In genomic region chr2:161660827-161661226, GRCm38 (mm10) we compare ENCODE assay signal across 11 mouse cellular contexts.
A peak's percentile ranks its signal among the peaks of the same experiment; 100 is the strongest.
DNase-seq lines count a peak whose midpoint lies in the region; ATAC-seq and TF ChIP-seq lines count a peak whose summit lies in the region.
"Had no signal": no experiment of that assay in that cellular context is flagged by ENCODE, and none has a peak within 500 bp of the region (broad histone marks: within the 10 kb centered on the region; RNA-seq: fewer than 3 reads in every experiment).

No protein-coding gene starts in this region.

- ATAC-seq in lung, embryonic 14.5 days (ENCODE audit: insufficient read depth) = no peak

- no peak for TF ChIP-seq POLR2A in heart, adult 2 months (IDR thresholded peaks at IDR 0.05; ENCODE audit: insufficient read depth, low read depth, low read length)

- intact Hi-C loops in heart, adult 2 months (cut with DNase I) = loop anchor here (10.0 kb wide), 1 partner anchor 1024 kb away; no protein-coding TSS in a partner anchor
- intact Hi-C loops in heart, postnatal 25 days (cut with DNase I) = no loop called here

- peak; percentile 26; the same call in 1 of the 2 replicates for TF ChIP-seq CTCF in heart, adult 2 months (IDR thresholded peaks at IDR 0.05)
- TF ChIP-seq CTCF in lung, embryonic 14.5 days (IDR thresholded peaks at IDR 0.05; ENCODE audit: low read depth) = peak; percentile 35

- 9% methylated on average over 4 of the region's 4 CpGs for WGBS in heart, adult 2 months
- WGBS in lung, embryonic 14.5 days = 9% methylated on average over 4 of the region's 4 CpGs

- H3K4me3 ChIP-seq in heart, adult 2 months = no peak overlapping the region
- no peak overlapping the region for H3K4me3 ChIP-seq in lung, embryonic 14.5 days (ENCODE audit: low read depth, low read length)
- H3K4me3 ChIP-seq: kidney, embryonic 15.5 days had no signal

- no peak for DNase-seq in heart, adult 2 months
- DNase-seq in heart, postnatal 25 days (ENCODE audit: low spot score) = no peak
- peak; percentile 47 for DNase-seq in lung, embryonic 14.5 days
- DNase-seq in lung, postnatal 25 days (ENCODE audit: low spot score) = no peak
- peak; percentile 8 for DNase-seq in embryo, embryonic 9.5 days (ENCODE audit: extremely low spot score)
- peak; percentile 49 to 64 for DNase-seq in right cerebral cortex, adult 2 months (ENCODE audit: low spot score in 2 of 2)
- DNase-seq in spleen, adult 12 weeks (ENCODE audit: low spot score) = no peak
- no peak for DNase-seq in gastrocnemius, adult 8-10 months (ENCODE audit: low spot score in 2 of 2)
- DNase-seq: cerebellum, postnatal 36 days; lung, adult 2 months had no signal

- no peaks in the 10 kb centered on the region for H3K4me1 ChIP-seq in heart, adult 2 months (ENCODE audit: control insufficient read depth, insufficient read depth, low read length)
- H3K4me1 ChIP-seq in lung, embryonic 14.5 days (ENCODE audit: insufficient read depth) = no peaks in the 10 kb centered on the region
- H3K4me1 ChIP-seq: kidney, embryonic 15.5 days had no signal

- H3K79me2 ChIP-seq in heart, adult 2 months (replicated peaks; ENCODE audit: control insufficient read depth, insufficient read depth, low read length) = no peaks in the 10 kb centered on the region

- H3K4me2 ChIP-seq in lung, embryonic 14.5 days = no peak overlapping the region
- H3K4me2 ChIP-seq: kidney, embryonic 15.5 days had no signal

- H3K36me3 ChIP-seq in heart, adult 2 months (ENCODE audit: control insufficient read depth, insufficient read depth, low read length) = no peaks in the 10 kb centered on the region
- H3K36me3 ChIP-seq in lung, embryonic 14.5 days (ENCODE audit: insufficient read depth) = no peaks in the 10 kb centered on the region
- H3K36me3 ChIP-seq: kidney, embryonic 15.5 days had no signal

- no peak overlapping the region for H3K9ac ChIP-seq in heart, adult 2 months (ENCODE audit: low read depth, low read length)
- no peak overlapping the region for H3K9ac ChIP-seq in lung, embryonic 14.5 days
- H3K9ac ChIP-seq: kidney, embryonic 15.5 days had no signal

- no peaks in the 10 kb centered on the region for H3K9me3 ChIP-seq in lung, embryonic 14.5 days (ENCODE audit: low read depth, low read length)
- H3K9me3 ChIP-seq: kidney, embryonic 15.5 days had no signal

- no peaks in the 10 kb centered on the region for H3K27me3 ChIP-seq in heart, adult 2 months (ENCODE audit: control insufficient read depth, insufficient read depth, low read length)
- H3K27me3 ChIP-seq in lung, embryonic 14.5 days (ENCODE audit: insufficient read depth, low read length) = no peaks in the 10 kb centered on the region
- H3K27me3 ChIP-seq: kidney, embryonic 15.5 days had no signal

- H3K27ac ChIP-seq in heart, adult 2 months = no peak overlapping the region
- no peak overlapping the region for H3K27ac ChIP-seq in lung, embryonic 14.5 days (ENCODE audit: low read depth)
- H3K27ac ChIP-seq: kidney, embryonic 15.5 days had no signal

- no peak for TF ChIP-seq EP300 in heart, adult 2 months (IDR thresholded peaks at IDR 0.05; ENCODE audit: insufficient read depth, low read depth, low read length)

Comparison
In these comparisons a context has a peak if more than half of its experiments do, and no peak if none do; other contexts are left out.
1. DNase-seq: peak in lung, embryonic 14.5 days (single experiment), embryo, embryonic 9.5 days (single experiment) and right cerebral cortex, adult 2 months (2 of 2); none in heart, adult 2 months (0 of 2), heart, postnatal 25 days (single experiment), lung, postnatal 25 days (single experiment), spleen, adult 12 weeks (single experiment) and gastrocnemius, adult 8-10 months (0 of 2).